Mouse (Mus musculus) midbrain, embryonic 11.5 days (tissue): ENCODE data around the gene Crb1. TPM values are rescaled to one million over a fixed set of nuclear protein-coding genes. Genes with fewer than 3 reads are reported as not detected.

ENCODE experiments used
- ATAC-seq: fragments of 200-750 bp; cut with Nextera tagmentation; 2 replicates; pipeline ENCODE4 v1.8.0; 2017; ENCODE audit warnings: moderate TSS enrichment, moderate library complexity; ENCODE audit not compliant: low FRiP score
- DNase-seq: peaks from one replicate; pipeline ENCODE4 v3.0.0; 2015; ENCODE audit warnings: low spot score; ENCODE audit errors: missing footprints
- H3K27ac ChIP-seq: fragments of 300-500 bp; sonication (generic); 2 replicates; pipeline ENCODE4 v1.5.1; 2014; ENCODE audit warnings: low read depth, low read length
- H3K27me3 ChIP-seq: fragments of 300-500 bp; sonication (generic); 2 replicates; pipeline ENCODE4 v1.6.1; 2014; ENCODE audit warnings: mild to moderate bottlenecking, low read length, moderate library complexity, mixed read lengths; ENCODE audit not compliant: control insufficient read depth, insufficient read depth
- H3K36me3 ChIP-seq: fragments of 300-500 bp; sonication (generic); 2 replicates; pipeline ENCODE4 v1.6.1; 2014; ENCODE audit warnings: mild to moderate bottlenecking, low read length, moderate library complexity, mixed read lengths; ENCODE audit not compliant: control insufficient read depth, insufficient read depth
- H3K4me1 ChIP-seq: fragments of 300-500 bp; sonication (generic); 2 replicates; pipeline ENCODE4 v1.6.1; 2014; ENCODE audit warnings: low read length; ENCODE audit not compliant: control insufficient read depth, insufficient read depth
- H3K4me2 ChIP-seq: fragments of 300-500 bp; sonication (generic); 2 replicates; pipeline ENCODE4 v1.6.1; 2014; ENCODE audit warnings: mild to moderate bottlenecking, moderate library complexity
- H3K4me3 ChIP-seq: fragments of 300-500 bp; sonication (generic); 2 replicates; pipeline ENCODE4 v1.5.1; 2014; ENCODE audit warnings: low read depth, low read length
- H3K9ac ChIP-seq: fragments of 300-500 bp; sonication (generic); 2 replicates; pipeline ENCODE4 v1.6.1; 2014; ENCODE audit warnings: low read length
- H3K9me3 ChIP-seq: fragments of 300-500 bp; sonication (generic); 2 replicates; pipeline ENCODE4 v1.6.1; 2016; ENCODE audit warnings: low read length; ENCODE audit not compliant: control insufficient read depth
- WGBS: fragments of 180-500 bp; shearing (Covaris S2); extraction: QIAGEN DNeasy Blood & Tissue Kit; methylation state at CpG from one replicate; pipeline ENCODE4 v1.1.7; 2014; 5-methylcytosine and 5-hydroxymethylcytosine counted together
- polyA plus RNA-seq: library from polyadenylated mRNA; unstranded; fragments of >200 nt; fragmentation: Nextera tagmentation; extraction: Ambion mirVana; gene quantifications from 2 replicates; pipeline ENCODE4 v1.2.1, GENCODE M21; 2014

Gene Crb1
- polyA plus RNA-seq, 1 experiment from 2014 or later: 2.5 TPM

DNA sequence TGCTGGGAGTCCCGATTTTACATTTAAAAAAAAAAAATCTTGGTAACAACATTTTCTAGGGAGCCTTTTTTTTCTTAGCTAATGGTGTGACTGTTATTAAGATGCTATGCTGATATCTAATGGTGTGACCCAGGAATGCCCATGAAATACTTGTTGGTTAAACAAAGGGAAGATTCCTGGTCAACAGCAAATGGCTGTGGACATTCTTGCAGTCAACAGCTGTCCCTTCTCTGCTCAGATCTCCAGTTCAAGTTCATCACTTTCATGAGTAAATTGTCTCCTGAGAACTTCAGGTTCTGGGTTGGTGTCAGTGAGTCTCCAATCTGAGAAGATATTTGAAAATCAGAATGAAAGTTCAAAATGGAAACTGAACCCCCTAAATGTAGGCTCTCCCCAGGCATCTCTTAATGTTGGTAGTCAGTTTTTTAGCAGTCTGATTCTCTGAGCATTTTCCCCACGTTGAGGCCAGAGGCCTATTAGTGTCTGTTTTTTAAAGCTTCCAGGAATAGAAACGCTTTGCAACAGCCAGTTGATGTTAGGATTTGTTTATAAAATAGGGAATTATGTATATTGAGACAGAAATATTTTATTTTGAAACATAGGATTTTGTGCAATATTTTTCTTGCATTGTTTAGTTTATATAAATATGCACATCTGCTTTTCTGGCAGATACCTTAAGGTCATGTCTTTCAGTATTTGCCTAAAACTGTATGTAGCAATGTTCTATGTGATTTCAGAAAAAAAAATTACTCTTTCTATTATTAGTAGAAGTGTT is 202.7 kb downstream of the Crb1 start:
- no peaks in the 10 kb centered on the region for H3K9me3 ChIP-seq
- WGBS: 87% methylated on average over 3 of the region's 3 CpGs
- no peak overlapping the region for H3K4me3 ChIP-seq
- no peaks in the 10 kb centered on the region for H3K4me1 ChIP-seq
- no peak for DNase-seq
- H3K4me2 ChIP-seq: no peak overlapping the region
- no peak overlapping the region for H3K27ac ChIP-seq
- no peak overlapping the region for H3K9ac ChIP-seq
- no peak for ATAC-seq
- no peaks in the 10 kb centered on the region for H3K27me3 ChIP-seq
- no peaks in the 10 kb centered on the region for H3K36me3 ChIP-seq

DNA sequence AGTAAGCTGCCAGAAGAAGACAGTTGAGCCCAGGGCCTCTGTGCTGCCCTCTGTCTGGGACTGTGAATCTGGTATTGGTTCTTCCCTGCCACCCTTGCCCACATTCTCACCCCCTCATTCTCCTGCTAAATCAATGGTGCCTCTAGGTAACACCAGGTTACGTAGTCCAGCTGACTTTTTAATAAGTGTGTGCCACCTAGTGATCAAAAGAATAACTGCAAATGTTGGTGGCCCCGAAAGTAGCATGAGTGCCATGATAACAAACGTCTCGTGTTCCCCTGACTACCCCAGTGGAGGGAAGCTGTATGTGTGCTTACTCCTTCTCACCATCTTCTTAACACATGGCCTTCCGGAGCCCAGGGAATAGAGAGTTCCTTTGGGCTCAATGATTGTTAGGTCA is 214.1 kb downstream of the Crb1 start:
- Histone ChIP-seq H3K4me1 (no peaks in the 10 kb centered on the region), H3K36me3 (no peaks in the 10 kb centered on the region), H3K9me3 (no peaks in the 10 kb centered on the region), H3K9ac (no peak overlapping the region), H3K4me3 (no peak overlapping the region), H3K27me3 (no peaks in the 10 kb centered on the region), H3K27ac (no peak overlapping the region), H3K4me2 (no peak overlapping the region)
- ATAC-seq (peak; percentile 33), DNase-seq (peak; percentile 90)
- 52% methylated on average over 5 of the region's 5 CpGs for WGBS

DNA sequence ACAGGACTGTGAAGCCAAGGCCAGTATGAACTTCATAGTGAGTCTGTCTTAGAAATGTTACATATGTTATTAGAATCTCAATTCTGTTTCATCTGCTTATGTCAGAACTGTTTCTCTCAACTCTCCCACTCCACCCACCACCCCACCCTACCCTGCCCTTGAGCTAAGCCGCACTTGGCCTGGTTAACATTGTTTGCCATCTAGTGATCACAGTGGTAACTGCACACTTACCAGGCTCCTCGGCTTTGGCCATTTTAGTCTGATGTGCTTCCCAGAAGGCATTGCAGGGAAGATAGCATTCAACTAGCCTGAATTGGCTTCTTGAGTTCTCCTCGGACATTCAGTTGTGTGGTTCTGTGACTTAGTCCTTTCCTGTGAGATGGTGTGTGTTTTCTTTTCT is 215.3 kb downstream of the Crb1 start:
- H3K36me3 ChIP-seq: no peaks in the 10 kb centered on the region
- H3K4me2 ChIP-seq: no peak overlapping the region
- 52% methylated on average over 3 of the region's 3 CpGs for WGBS
- no peak overlapping the region for H3K9ac ChIP-seq
- H3K27me3 ChIP-seq: no peaks in the 10 kb centered on the region
- no peak overlapping the region for H3K27ac ChIP-seq
- ATAC-seq (0 out of 2 replicates have a peak, but pooled peaks have one; percentile 38), DNase-seq (no peak)
- no peak overlapping the region for H3K4me3 ChIP-seq
- no peaks in the 10 kb centered on the region for H3K4me1 ChIP-seq
- H3K9me3 ChIP-seq: no peaks in the 10 kb centered on the region

DNA sequence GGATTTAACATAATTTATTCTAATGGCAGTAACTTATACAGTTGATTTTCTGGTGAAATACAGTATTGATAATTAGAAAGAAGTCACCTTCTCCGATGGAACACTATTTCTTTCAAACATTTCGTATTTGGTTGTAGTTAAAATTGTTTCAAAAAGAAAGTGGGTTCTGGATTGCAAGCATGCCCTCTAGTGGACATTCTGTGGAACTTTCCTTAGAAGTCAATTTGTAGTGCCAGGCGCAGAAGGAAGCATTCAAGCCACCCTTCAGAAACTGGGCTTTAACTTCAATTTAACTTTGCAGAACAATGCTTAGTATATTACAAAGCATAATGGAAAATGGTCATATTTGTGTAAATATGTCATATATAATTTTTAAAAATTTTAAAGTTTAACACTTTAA is 220.5 kb downstream of the Crb1 start:
- H3K9me3 ChIP-seq: no peaks in the 10 kb centered on the region
- no peak overlapping the region for H3K27ac ChIP-seq
- no peaks in the 10 kb centered on the region for H3K27me3 ChIP-seq
- DNase-seq (peak; percentile 88), ATAC-seq (no peak)
- no peak overlapping the region for H3K4me2 ChIP-seq
- H3K36me3 ChIP-seq: no peaks in the 10 kb centered on the region
- peaks cover 8% of the 10 kb centered on the region for H3K4me1 ChIP-seq
- WGBS: 33% methylated on average over 3 of the region's 3 CpGs
- H3K4me3 ChIP-seq: no peak overlapping the region
- no peak overlapping the region for H3K9ac ChIP-seq

DNA sequence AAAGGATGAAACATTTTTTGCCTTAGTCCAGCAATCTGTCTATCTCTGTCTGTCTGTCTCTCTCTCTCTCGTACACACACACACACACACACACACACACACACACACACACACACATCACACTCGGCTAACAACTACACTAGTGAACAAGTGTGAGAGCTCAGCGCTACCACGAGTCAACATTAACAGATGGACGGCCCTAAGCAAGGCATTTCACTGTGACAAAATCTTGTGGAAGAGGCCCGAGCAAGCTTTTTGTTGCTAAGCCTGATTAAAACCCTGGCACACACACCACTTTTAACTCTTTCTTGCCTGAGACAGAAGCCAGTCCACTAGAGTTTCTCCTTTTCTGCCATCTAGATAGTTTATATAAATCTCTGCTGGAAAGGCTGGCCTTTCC is 223.4 kb downstream of the Crb1 start:
- peak; percentile 81 for ATAC-seq
- peak; percentile 88 for DNase-seq
- Histone ChIP-seq H3K27ac (peak overlapping the region; percentile 48), H3K36me3 (no peaks in the 10 kb centered on the region), H3K27me3 (no peaks in the 10 kb centered on the region), H3K4me2 (no peak overlapping the region), H3K9me3 (no peaks in the 10 kb centered on the region), H3K9ac (no peak overlapping the region), H3K4me1 (peaks cover 8% of the 10 kb centered on the region), H3K4me3 (no peak overlapping the region)
- WGBS: 18% methylated on average over 6 of the region's 6 CpGs

DNA sequence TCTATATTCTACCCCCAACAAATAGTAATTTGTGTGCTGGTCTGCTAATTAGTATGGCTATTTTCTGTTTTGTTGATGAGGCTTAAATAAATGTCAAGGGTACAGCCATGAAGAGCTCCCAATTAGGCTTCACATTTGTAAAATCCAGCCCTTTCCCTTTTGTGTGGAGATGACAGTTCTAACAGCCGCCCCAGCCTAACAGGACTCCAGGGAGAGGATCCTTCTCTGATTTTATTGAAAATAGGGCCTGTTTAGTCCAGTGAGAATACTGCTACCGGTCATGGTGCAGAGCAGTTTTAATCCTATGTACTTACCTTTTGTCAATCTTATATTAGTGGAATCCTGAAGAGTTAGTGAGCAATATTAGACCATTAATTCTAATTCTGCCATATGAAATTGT is 223.9 kb downstream of the Crb1 start:
- H3K36me3 ChIP-seq: no peaks in the 10 kb centered on the region
- no peaks in the 10 kb centered on the region for H3K27me3 ChIP-seq
- no peak overlapping the region for H3K4me2 ChIP-seq
- DNase-seq: peak; percentile 86
- H3K27ac ChIP-seq: no peak overlapping the region
- peak; percentile 82 for ATAC-seq
- H3K4me3 ChIP-seq: no peak overlapping the region
- no peak overlapping the region for H3K9ac ChIP-seq
- H3K9me3 ChIP-seq: no peaks in the 10 kb centered on the region
- H3K4me1 ChIP-seq: peaks cover 8% of the 10 kb centered on the region
- WGBS: 42% methylated on average over 2 of the region's 2 CpGs

Other genes starting within 250 kb of the Crb1 start
- 27.7 and 30.4 TPM in 2 replicates for gene Zbtb41, start 45.2 kb upstream of the Crb1 start, polyA plus RNA-seq
- 30.0 and 31.5 TPM in 2 replicates for gene Aspm, start 77.7 kb upstream of the Crb1 start, polyA plus RNA-seq
- gene F13b, start 124.6 kb upstream of the Crb1 start, polyA plus RNA-seq: not detected in 2 replicates
- gene Cfhr1, start 183.2 kb upstream of the Crb1 start, polyA plus RNA-seq: not detected in 2 replicates